Mouse (Mus musculus) testis, adult 2 months (tissue): ENCODE results near the gene Rapgef2. TPM values are rescaled to one million over a fixed set of nuclear protein-coding genes. Genes with fewer than 3 reads are reported as not detected.

Experiments
- H3K27ac ChIP-seq: fragments of 200-500 bp; 2 replicates; pipeline ENCODE4 v1.5.1; 2012; ENCODE audit warnings: low read depth, low read length; ENCODE audit not compliant: control insufficient read depth, insufficient read depth
- H3K27me3 ChIP-seq: fragments of 200-500 bp; 2 replicates; pipeline ENCODE4 v1.6.1; 2012; ENCODE audit warnings: mild to moderate bottlenecking, low read length, moderate library complexity; ENCODE audit not compliant: control insufficient read depth, insufficient read depth
- H3K36me3 ChIP-seq: fragments of 200-500 bp; 2 replicates; pipeline ENCODE4 v1.6.1; 2012; ENCODE audit warnings: mild to moderate bottlenecking, low read length; ENCODE audit not compliant: control insufficient read depth, insufficient read depth
- H3K4me1 ChIP-seq: fragments of 200-500 bp; 2 replicates; pipeline ENCODE4 v1.6.1; 2012; ENCODE audit warnings: low read length; ENCODE audit not compliant: control insufficient read depth, insufficient read depth
- H3K4me3 ChIP-seq: fragments of 200-500 bp; 2 replicates; pipeline ENCODE4 v1.5.1; 2012; ENCODE audit warnings: low read depth, mild to moderate bottlenecking, low read length, moderate library complexity, mixed read lengths; ENCODE audit not compliant: control insufficient read depth
- CTCF ChIP-seq: fragments of 200-500 bp; IDR thresholded peaks from 2 replicates; pipeline ENCODE4 v1.5.1; 2012; ENCODE audit warnings: low read depth, mild to moderate bottlenecking, inconsistent platforms, low read length, moderate library complexity; ENCODE audit not compliant: control insufficient read depth, insufficient read depth, insufficient replicate concordance
- POLR2A ChIP-seq: fragments of 200-500 bp; IDR thresholded peaks from 2 replicates; pipeline ENCODE4 v1.6.1; 2012; ENCODE audit warnings: low read depth, mild to moderate bottlenecking, inconsistent platforms, low read length, moderate library complexity; ENCODE audit not compliant: control insufficient read depth
- polyA plus RNA-seq: library from polyadenylated mRNA; depleted of rRNA; stranded (reverse); fragments of >200 nt; gene quantifications from 2 replicates; pipeline ENCODE4 v1.2.3, GENCODE M21; 2012

Gene Rapgef2
- polyA plus RNA-seq, 1 experiment: 1.6 TPM

DNA sequence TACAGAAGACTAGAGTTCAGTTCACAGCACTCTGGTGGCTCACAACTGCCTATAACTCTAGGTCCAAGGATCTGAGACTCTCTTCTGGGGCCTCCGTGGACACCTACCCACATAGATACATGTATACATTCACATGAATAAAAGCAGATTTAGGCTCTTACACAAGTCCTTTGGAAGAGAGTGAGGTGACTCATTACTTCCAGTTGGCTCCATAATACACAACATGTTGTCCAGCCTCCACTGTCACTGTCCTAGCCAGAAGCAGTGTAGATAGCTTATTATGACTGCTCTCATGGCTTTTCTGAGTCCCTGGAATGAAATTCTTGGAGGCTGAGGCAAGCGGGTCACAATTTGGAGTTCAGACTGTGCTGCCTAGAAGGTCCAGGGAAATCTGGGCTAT, 251.9 kb downstream of the Rapgef2 start:
- Histone ChIP-seq H3K4me3 (no peak overlapping the region), H3K36me3 (no peaks in the 10 kb centered on the region), H3K27ac (no peak overlapping the region), H3K4me1 (no peaks in the 10 kb centered on the region), H3K27me3 (no peaks in the 10 kb centered on the region)
- TF ChIP-seq POLR2A (no peak), CTCF (no peak)

DNA sequence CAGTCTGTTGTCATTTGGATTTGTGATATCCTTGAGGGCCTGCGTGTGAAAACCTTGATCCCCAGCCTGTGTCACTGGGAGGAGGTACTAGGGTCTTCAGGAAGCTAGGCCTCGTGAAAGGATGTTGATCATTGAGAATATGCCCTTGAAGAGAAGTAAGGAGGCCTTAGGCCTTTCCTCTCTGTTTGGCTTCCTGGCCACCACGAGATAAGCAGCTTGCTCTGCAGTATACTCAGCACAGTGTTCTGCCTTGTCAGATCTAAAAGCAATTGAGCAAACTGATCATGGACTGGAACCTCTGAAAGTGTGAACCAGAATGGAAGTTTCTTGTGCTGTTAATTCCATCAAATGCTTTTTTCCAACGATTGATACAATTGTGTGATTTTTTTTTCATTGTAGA, 255.5 kb downstream of the Rapgef2 start:
- Histone ChIP-seq H3K27ac (no peak overlapping the region), H3K4me1 (no peaks in the 10 kb centered on the region), H3K4me3 (no peak overlapping the region), H3K27me3 (no peaks in the 10 kb centered on the region), H3K36me3 (no peaks in the 10 kb centered on the region)
- no peak for TF ChIP-seq CTCF
- TF ChIP-seq POLR2A: no peak

GRCm38 (mm10) chr3:79028153-79028878, 258.0 kb downstream of the Rapgef2 start:
- H3K27ac ChIP-seq: no peak overlapping the region
- no peak overlapping the region for H3K4me3 ChIP-seq
- no peaks in the 10 kb centered on the region for H3K27me3 ChIP-seq
- H3K36me3 ChIP-seq: no peaks in the 10 kb centered on the region
- TF ChIP-seq CTCF (no peak), POLR2A (no peak)
- H3K4me1 ChIP-seq: no peaks in the 10 kb centered on the region

DNA sequence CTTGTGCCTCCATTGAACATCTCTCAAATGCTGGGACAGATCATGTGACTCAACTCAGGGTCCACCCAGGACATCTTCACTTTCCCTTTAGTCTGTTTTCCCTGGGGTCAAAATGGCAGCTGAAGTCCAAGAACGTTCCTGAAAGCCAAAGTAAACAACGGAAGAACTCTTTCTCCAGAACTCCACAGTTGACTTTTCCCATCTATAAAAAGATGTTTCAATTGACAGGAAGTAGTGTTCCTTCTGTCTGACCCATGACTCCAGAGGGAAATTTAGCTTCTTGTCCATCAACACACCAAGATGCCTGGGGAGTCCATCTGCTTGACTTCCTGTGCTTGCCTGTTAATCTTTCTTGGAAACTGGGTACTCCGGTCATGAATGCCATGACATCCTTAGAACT, 260.3 kb downstream of the Rapgef2 start:
- TF ChIP-seq POLR2A (no peak), CTCF (no peak)
- Histone ChIP-seq H3K27ac (no peak overlapping the region), H3K4me1 (no peaks in the 10 kb centered on the region), H3K4me3 (no peak overlapping the region), H3K36me3 (no peaks in the 10 kb centered on the region), H3K27me3 (no peaks in the 10 kb centered on the region)

DNA sequence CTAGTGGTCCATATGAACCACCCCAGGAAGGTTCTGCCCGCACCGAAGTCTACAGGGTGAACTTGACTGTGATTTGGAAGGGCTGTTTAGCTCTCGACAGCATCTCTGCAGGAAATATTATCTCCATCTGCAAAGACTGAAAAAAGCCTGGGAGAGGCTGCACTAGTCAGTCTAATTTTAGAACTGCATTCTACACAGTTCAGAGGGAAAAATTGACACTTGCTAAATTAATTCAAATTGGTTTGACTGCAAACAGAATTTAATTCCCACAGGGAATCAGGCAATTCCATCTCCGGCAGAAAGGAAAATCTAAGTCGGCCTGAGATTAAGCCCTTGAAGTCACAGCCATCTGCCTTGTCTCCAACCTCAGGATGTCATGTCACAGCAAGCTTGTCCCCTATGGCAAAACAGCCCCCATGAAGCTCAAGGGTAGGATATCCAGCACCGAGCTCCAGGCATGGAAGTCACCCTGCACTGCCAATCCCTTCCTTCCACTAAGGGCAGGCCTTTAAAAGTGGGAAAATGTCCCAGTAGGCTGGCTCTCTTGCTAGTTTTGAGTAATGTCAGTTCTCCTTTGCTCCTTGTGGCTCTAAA, 262.5 kb downstream of the Rapgef2 start:
- H3K27ac ChIP-seq: no peak overlapping the region
- H3K36me3 ChIP-seq: no peaks in the 10 kb centered on the region
- H3K27me3 ChIP-seq: no peaks in the 10 kb centered on the region
- H3K4me1 ChIP-seq: no peaks in the 10 kb centered on the region
- TF ChIP-seq POLR2A (no peak), CTCF (no peak)
- no peak overlapping the region for H3K4me3 ChIP-seq

DNA sequence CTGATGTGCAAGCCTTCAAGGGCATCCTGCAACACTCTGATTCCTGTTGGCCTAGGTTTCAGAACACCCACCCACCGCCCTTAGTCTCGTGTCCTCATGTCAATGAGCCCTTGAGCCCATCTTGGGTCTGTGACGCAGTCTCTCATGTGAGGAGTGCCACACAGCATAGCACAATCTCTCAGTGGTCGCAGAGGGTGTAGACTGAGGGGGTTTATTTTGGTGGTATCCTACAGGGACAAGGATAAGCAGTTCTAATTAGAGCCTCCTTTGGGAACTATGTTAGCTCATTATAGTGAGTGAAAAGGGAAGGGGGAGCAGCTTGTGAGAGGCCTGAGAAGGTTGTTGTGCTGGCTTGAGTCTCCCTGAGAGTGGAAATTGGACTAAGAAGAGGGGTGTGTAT, 263.6 kb downstream of the Rapgef2 start:
- H3K27ac ChIP-seq: no peak overlapping the region
- H3K27me3 ChIP-seq: no peaks in the 10 kb centered on the region
- no peaks in the 10 kb centered on the region for H3K36me3 ChIP-seq
- TF ChIP-seq POLR2A: no peak
- TF ChIP-seq CTCF: no peak
- no peak overlapping the region for H3K4me3 ChIP-seq
- H3K4me1 ChIP-seq: no peaks in the 10 kb centered on the region

DNA sequence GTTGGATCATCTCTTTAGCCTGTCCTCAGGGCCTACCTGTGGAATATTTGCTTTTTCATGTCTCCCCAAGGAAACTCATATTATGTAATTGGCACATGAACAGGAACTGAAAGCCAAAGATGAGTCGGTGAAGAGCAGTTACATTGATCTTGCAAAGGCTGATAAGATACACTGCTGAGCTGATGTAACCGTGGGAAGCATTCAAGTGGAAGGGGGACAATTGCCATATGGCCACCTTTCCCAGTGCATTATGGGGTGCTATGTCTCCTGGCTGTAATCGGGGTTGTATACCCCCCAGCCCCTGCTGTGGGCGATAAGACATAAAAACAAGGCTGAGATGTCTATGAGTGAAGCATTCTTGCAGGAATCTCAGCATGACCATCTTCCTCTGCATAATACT, 268.9 kb downstream of the Rapgef2 start:
- no peak overlapping the region for H3K4me3 ChIP-seq
- H3K27ac ChIP-seq: no peak overlapping the region
- H3K27me3 ChIP-seq: no peaks in the 10 kb centered on the region
- H3K36me3 ChIP-seq: no peaks in the 10 kb centered on the region
- no peak for TF ChIP-seq POLR2A
- no peak for TF ChIP-seq CTCF
- no peaks in the 10 kb centered on the region; the same call in 1 of the 2 replicates for H3K4me1 ChIP-seq
